Mouse (Mus musculus) heart, adult 2 months (tissue): Measurements from ENCODE around the gene Bpifa6. TPM values are rescaled to one million over a fixed set of nuclear protein-coding genes. Genes with fewer than 3 reads are reported as not detected.

Source experiments
- DNase-seq, 2 experiments: peaks; one replicate each; pipeline ENCODE4 v3.0.0; 2021
- H3K27ac ChIP-seq: fragments of 200-600 bp; 2 replicates; pipeline ENCODE4 v1.8.1; 2022
- H3K27me3 ChIP-seq: fragments of 200-500 bp; 2 replicates; pipeline ENCODE4 v1.6.1; 2012; ENCODE audit warnings: mild to moderate bottlenecking, low read length, inconsistent platforms, mixed read lengths; ENCODE audit not compliant: control insufficient read depth, insufficient read depth
- H3K36me3 ChIP-seq: fragments of 200-500 bp; 2 replicates; pipeline ENCODE4 v1.6.1; 2012; ENCODE audit warnings: low read length, inconsistent platforms; ENCODE audit not compliant: control insufficient read depth, insufficient read depth
- H3K4me1 ChIP-seq: fragments of 200-500 bp; 2 replicates; pipeline ENCODE4 v1.6.1; 2011; ENCODE audit warnings: low read length; ENCODE audit not compliant: control insufficient read depth, insufficient read depth
- H3K4me3 ChIP-seq: fragments of 200-600 bp; 2 replicates; pipeline ENCODE4 v1.8.1; 2022
- H3K79me2 ChIP-seq: fragments of 200-500 bp; replicated peaks from 2 replicates; pipeline ENCODE4 v1.6.1; 2012; ENCODE audit warnings: mild to moderate bottlenecking, inconsistent platforms, low read length, moderate library complexity, mixed read lengths; ENCODE audit not compliant: control insufficient read depth, insufficient read depth
- H3K9ac ChIP-seq: fragments of 200-500 bp; 2 replicates; pipeline ENCODE4 v1.6.1; 2012; ENCODE audit warnings: low read depth, mild to moderate bottlenecking, control low read depth, inconsistent platforms, low read length, mixed read lengths
- CTCF ChIP-seq: fragments of 200-600 bp; IDR thresholded peaks from 2 replicates; pipeline ENCODE4 v1.8.1; 2022; ENCODE audit warnings: antibody characterized with exemption, mild to moderate bottlenecking, moderate library complexity
- EP300 ChIP-seq: fragments of 200-500 bp; IDR thresholded peaks from 2 replicates; pipeline ENCODE4 v1.6.1; 2011; ENCODE audit warnings: low read depth, low read length, control low read depth; ENCODE audit not compliant: insufficient read depth
- POLR2A ChIP-seq: fragments of 200-500 bp; IDR thresholded peaks from 2 replicates; pipeline ENCODE4 v1.6.1; 2011; ENCODE audit warnings: mild to moderate bottlenecking, low read depth, low read length, control low read depth; ENCODE audit not compliant: insufficient read depth
- WGBS: fragments of 180-500 bp; shearing (Covaris S2); methylation state at CpG from one replicate; pipeline ENCODE4 v1.1.7; 2018; 5-methylcytosine and 5-hydroxymethylcytosine counted together
- intact Hi-C: fragments of 180-260 bp; cut with DNase I; formaldehyde crosslinking; loops from one replicate; pipeline ENCODE4 v1.15.1; 2025
- long read RNA-seq: library from polyadenylated mRNA; stranded (forward); transcript quantifications from one replicate; pipeline ENCODE4 v2.0.0, GENCODE M21; 2021
- polyA plus RNA-seq: library from polyadenylated mRNA; depleted of rRNA; stranded (reverse); fragments of >200 nt; gene quantifications from 2 replicates; pipeline ENCODE4 v1.2.3, GENCODE M21; 2012; rRNA removed
- total RNA-seq, 2 experiments: library from RNA; stranded (reverse); gene quantifications; 2 replicates each; pipeline ENCODE4 v1.2.3; 2021

Bpifa6 gene
- not detected for total RNA-seq
- 0.06 TPM in 1 of 2 replicates, not detected in the other for polyA plus RNA-seq
- long read RNA-seq, result 0 reads

- H3K79me2 ChIP-seq, result no peaks in the 10 kb centered on the region
- no peak within 1 kb of the TSS for H3K4me3 ChIP-seq
- H3K9ac ChIP-seq, result no peak within 1 kb of the TSS
- no peak within 1 kb of the TSS for H3K27ac ChIP-seq
- no peaks in the 10 kb centered on the region for H3K27me3 ChIP-seq
- no peaks in the 10 kb centered on the region for H3K36me3 ChIP-seq
- no peaks in the 10 kb centered on the region for H3K4me1 ChIP-seq
- WGBS, result 32% methylated on average over 5 of the region's 5 CpGs
- TF ChIP-seq POLR2A (no peak), EP300 (no peak), CTCF (no peak)
- no peak for DNase-seq
- intact Hi-C loops, result no loop called here
These were observed at the start of gene Bpifa6 for GRCm38 (mm10) chr2:153974582-153974981. Gene Bpifa6, plus strand, starts transcription at chr2:153974945.

- Histone ChIP-seq H3K79me2 (no peaks in the 10 kb centered on the region), H3K4me1 (no peaks in the 10 kb centered on the region), H3K36me3 (no peaks in the 10 kb centered on the region), H3K27ac (no peak overlapping the region), H3K27me3 (no peaks in the 10 kb centered on the region), H3K9ac (no peak overlapping the region), H3K4me3 (no peak overlapping the region)
- 38% methylated on average over 3 of the region's 3 CpGs for WGBS
- TF ChIP-seq POLR2A (no peak), EP300 (no peak), CTCF (peak; percentile 83)
- DNase-seq, result peak; percentile 28 to 49
- intact Hi-C loops, result loop anchor here (1.0 to 5.0 kb wide), 2 partner anchors 123 to 263 kb away; no protein-coding TSS in a partner anchor
These were observed 44.8 kb upstream of the Bpifa6 start for GRCm38 (mm10) chr2:153929871-153930413.

DNA sequence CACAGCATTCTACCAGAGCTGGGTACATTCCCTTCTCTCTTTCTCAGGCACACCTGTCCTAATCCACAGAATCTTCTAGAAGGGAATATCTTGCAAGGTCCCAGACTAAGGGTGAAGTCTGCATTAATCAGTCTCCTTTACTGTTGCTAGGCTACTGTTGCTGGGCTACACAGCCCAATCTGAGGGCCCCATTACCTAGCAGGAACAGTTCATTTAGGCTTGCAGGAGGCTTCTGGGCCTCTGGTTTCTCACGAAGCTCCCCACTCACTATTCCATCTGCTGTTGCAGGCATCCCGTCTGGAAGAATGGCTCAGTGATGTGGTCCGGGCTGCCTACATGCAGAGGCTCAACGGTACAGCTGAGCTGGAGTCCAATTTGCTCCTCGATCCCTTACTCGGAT is 43.6 kb upstream of the Bpifa6 start:
- H3K9ac ChIP-seq, result no peak overlapping the region
- H3K79me2 ChIP-seq, result no peaks in the 10 kb centered on the region
- no peaks in the 10 kb centered on the region for H3K4me1 ChIP-seq
- no peak overlapping the region for H3K27ac ChIP-seq
- intact Hi-C loops, result loop anchor here (5.0 kb wide), 1 partner anchor 264 kb away; no protein-coding TSS in a partner anchor
- H3K36me3 ChIP-seq, result no peaks in the 10 kb centered on the region
- H3K4me3 ChIP-seq, result no peak overlapping the region
- TF ChIP-seq POLR2A (no peak), EP300 (no peak), CTCF (no peak)
- no peak for DNase-seq
- H3K27me3 ChIP-seq, result no peaks in the 10 kb centered on the region
- 79% methylated on average over 6 of the region's 6 CpGs for WGBS

DNA sequence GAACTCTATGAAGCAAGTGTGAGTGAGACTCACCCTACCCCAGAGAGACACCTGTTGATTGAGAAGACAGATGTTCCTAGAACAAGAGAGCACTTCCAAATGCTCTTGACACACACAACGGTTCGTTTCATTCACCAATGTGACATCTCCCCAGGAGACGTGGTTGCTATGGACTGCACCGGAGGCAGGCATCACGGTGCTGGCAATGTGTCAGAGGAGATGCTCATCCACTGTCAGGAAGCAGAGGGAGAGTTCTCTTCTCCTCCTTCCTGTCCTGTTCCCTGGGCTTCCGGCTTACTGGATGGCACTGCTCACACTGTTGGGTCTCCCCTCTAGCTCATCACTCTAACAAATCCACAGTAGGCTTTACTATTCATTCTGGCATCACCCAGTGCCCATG is 41.4 kb upstream of the Bpifa6 start:
- TF ChIP-seq POLR2A (no peak), EP300 (no peak), CTCF (no peak)
- WGBS, result 67% methylated on average over 6 of the region's 6 CpGs
- Histone ChIP-seq H3K4me3 (no peak overlapping the region), H3K9ac (no peak overlapping the region), H3K27ac (no peak overlapping the region), H3K4me1 (no peaks in the 10 kb centered on the region), H3K36me3 (no peaks in the 10 kb centered on the region), H3K79me2 (no peaks in the 10 kb centered on the region), H3K27me3 (no peaks in the 10 kb centered on the region)
- DNase-seq, result no peak
- intact Hi-C loops, result loop anchor here (5.0 kb wide), 1 partner anchor 266 kb away; no protein-coding TSS in a partner anchor

DNA sequence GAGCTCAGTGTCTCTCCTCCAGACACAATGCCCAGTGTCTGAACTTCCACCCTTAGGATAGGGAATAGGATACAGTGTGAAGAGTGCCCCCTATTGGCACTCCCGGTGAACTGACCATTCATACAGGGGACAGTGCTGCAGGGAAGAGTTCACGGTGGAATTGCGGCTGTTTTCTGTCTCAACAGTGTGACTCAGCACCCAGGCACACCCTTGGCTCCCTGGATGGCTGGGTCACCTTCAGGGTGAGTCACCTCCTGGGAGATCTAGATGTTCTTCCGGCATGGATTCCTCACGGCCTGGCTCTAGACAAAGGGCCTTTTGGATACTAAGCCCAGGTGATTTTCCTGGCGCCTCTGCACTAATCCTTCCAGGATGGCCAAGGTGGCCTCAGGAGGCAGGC is 39.4 kb upstream of the Bpifa6 start:
- no peak overlapping the region for H3K9ac ChIP-seq
- H3K36me3 ChIP-seq, result no peaks in the 10 kb centered on the region
- H3K27ac ChIP-seq, result no peak overlapping the region
- H3K4me3 ChIP-seq, result no peak overlapping the region
- H3K79me2 ChIP-seq, result no peaks in the 10 kb centered on the region
- H3K27me3 ChIP-seq, result no peaks in the 10 kb centered on the region
- no peak for DNase-seq
- WGBS, result 90% methylated on average over 6 of the region's 6 CpGs
- intact Hi-C loops, result no loop called here
- no peak for TF ChIP-seq POLR2A
- no peak for TF ChIP-seq EP300
- no peak for TF ChIP-seq CTCF
- H3K4me1 ChIP-seq, result no peaks in the 10 kb centered on the region

- no peak within 1 kb of the TSS for H3K27ac ChIP-seq
- 81% methylated on average over 5 of the region's 5 CpGs for WGBS
- TF ChIP-seq CTCF (no peak), EP300 (no peak), POLR2A (no peak)
- H3K9ac ChIP-seq, result no peak within 1 kb of the TSS
- no peaks in the 10 kb centered on the region for H3K79me2 ChIP-seq
- no peak within 1 kb of the TSS for H3K4me3 ChIP-seq
- DNase-seq, result no peak
- no peaks in the 10 kb centered on the region for H3K36me3 ChIP-seq
- intact Hi-C loops, result no loop called here
- H3K27me3 ChIP-seq, result no peaks in the 10 kb centered on the region
- H3K4me1 ChIP-seq, result no peaks in the 10 kb centered on the region
These were observed 36.9 kb upstream of the Bpifa6 start, which contains the start of gene Bpifb4 for GRCm38 (mm10) chr2:153937843-153938242. Gene Bpifb4, plus strand, starts transcription at chr2:153938212.
